14 mouse cellular contexts compared by ENCODE assay signal in the genomic region with DNA sequence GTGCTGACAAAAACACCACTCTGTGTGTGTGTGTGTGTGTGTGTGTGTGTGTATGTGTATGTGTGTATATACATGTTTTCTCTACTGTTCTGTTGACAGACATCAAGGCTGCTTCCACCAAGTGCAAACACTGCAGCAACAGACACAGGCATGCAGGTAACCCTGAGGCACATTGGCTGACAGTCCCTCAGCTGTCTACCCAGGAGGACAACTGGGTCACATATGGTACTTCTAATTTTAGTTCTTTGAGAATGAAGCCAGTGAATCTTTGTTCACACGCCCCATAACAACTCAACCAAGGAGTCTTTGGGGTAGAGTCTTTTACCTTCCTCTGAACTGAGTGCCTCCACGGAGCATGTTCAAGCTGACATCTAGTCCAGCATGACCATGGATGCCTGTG.
"Had no signal": no experiment of that assay in that cellular context is flagged by ENCODE, and none has a peak within 500 bp of the region (broad histone marks: within the 10 kb centered on the region; RNA-seq: fewer than 3 reads in every experiment).

No protein-coding gene starts in this region.

- H3K4me3 ChIP-seq: limb, embryonic 13.5 days; liver, embryonic 15.5 days; midbrain, embryonic 10.5 days; neural tube, embryonic 12.5 days had no signal

- H3K36me3 ChIP-seq: limb, embryonic 13.5 days; liver, embryonic 15.5 days; midbrain, embryonic 10.5 days; neural tube, embryonic 12.5 days had no signal

- H3K27me3 ChIP-seq: limb, embryonic 13.5 days; liver, embryonic 15.5 days; neural tube, embryonic 12.5 days had no signal

- H3K4me2 ChIP-seq: limb, embryonic 13.5 days; liver, embryonic 15.5 days; neural tube, embryonic 12.5 days had no signal

- H3K9me3 ChIP-seq: liver, embryonic 15.5 days had no signal

- DNase-seq: kidney, postnatal 36 days; layer of hippocampus, adult 9-11 months; layer of hippocampus, postnatal 36 days; left cerebral cortex, postnatal 4 days; lung, adult 2 months; lung, postnatal 4 days; midbrain, embryonic 14.5 days; thymus, postnatal 4 days had no signal

- H3K9ac ChIP-seq: limb, embryonic 13.5 days; liver, embryonic 15.5 days; neural tube, embryonic 12.5 days had no signal

- H3K27ac ChIP-seq: limb, embryonic 13.5 days; liver, embryonic 15.5 days; midbrain, embryonic 10.5 days; neural tube, embryonic 12.5 days; stomach, postnatal 0 days had no signal

- H3K4me1 ChIP-seq: limb, embryonic 13.5 days; liver, embryonic 15.5 days; midbrain, embryonic 10.5 days; neural tube, embryonic 12.5 days had no signal

- ATAC-seq: lung, postnatal 0 days had no signal
